Mouse (Mus musculus): ENCODE data around the gene Arfgef3. TPM values are rescaled to one million over a fixed set of nuclear protein-coding genes. Genes with fewer than 3 reads are reported as not detected.
"Not testable (repeated sequence)": the region's sequence is repeated elsewhere in the genome, so short reads cannot be mapped to it uniquely, and the experiment has no call there.

Gene Arfgef3
- total RNA-seq, 2 experiments from 2014 or later: 3.8 to 5.8 TPM

- DNase-seq: no peak
Observed at GRCm38 (mm10) chr10:18681385-18681954, 62.3 kb downstream of the Arfgef3 start.

GRCm38 (mm10) chr10:18680661-18681384, 62.9 kb downstream of the Arfgef3 start:
- no peak for DNase-seq

- DNase-seq: no peak
Observed at GRCm38 (mm10) chr10:18678836-18679235, 64.9 kb downstream of the Arfgef3 start.

- no peak for DNase-seq
Observed at GRCm38 (mm10) chr10:18664794-18665193, 79.0 kb downstream of the Arfgef3 start.

GRCm38 (mm10) chr10:18664016-18664415, 79.7 kb downstream of the Arfgef3 start:
- DNase-seq: no peak

- no peak for DNase-seq
Observed at GRCm38 (mm10) chr10:18661606-18662220, 82.0 kb downstream of the Arfgef3 start.

GRCm38 (mm10) chr10:18660998-18661397, 82.8 kb downstream of the Arfgef3 start:
- DNase-seq: no peak

GRCm38 (mm10) chr10:18657588-18657987, 86.2 kb downstream of the Arfgef3 start:
- DNase-seq: no peak

GRCm38 (mm10) chr10:18647069-18647468, 96.7 kb downstream of the Arfgef3 start:
- DNase-seq: no peak

- no peak for DNase-seq
Observed at GRCm38 (mm10) chr10:18646035-18646434, 97.7 kb downstream of the Arfgef3 start.

- DNase-seq: no peak
Observed at GRCm38 (mm10) chr10:18644346-18644745, 99.4 kb downstream of the Arfgef3 start.

GRCm38 (mm10) chr10:18643506-18643905, 100.2 kb downstream of the Arfgef3 start:
- DNase-seq: no peak

- DNase-seq: no peak
Observed at GRCm38 (mm10) chr10:18642854-18643253, 100.9 kb downstream of the Arfgef3 start.

GRCm38 (mm10) chr10:18640596-18640995, 103.2 kb downstream of the Arfgef3 start:
- no peak for DNase-seq

GRCm38 (mm10) chr10:18635450-18635849, 108.3 kb downstream of the Arfgef3 start:
- no peak for DNase-seq

GRCm38 (mm10) chr10:18634405-18634985, 109.3 kb downstream of the Arfgef3 start:
- DNase-seq: peak; percentile 32 to 53

GRCm38 (mm10) chr10:18630498-18630897, 113.3 kb downstream of the Arfgef3 start:
- no peak for DNase-seq

GRCm38 (mm10) chr10:18627530-18627929, 116.2 kb downstream of the Arfgef3 start:
- DNase-seq: no peak

- DNase-seq: no peak
Observed at GRCm38 (mm10) chr10:18612796-18613195, 131.0 kb downstream of the Arfgef3 start.

- not testable (repeated sequence) for DNase-seq
Observed at GRCm38 (mm10) chr10:18604827-18605535, 138.8 kb downstream of the Arfgef3 start.

- peak; percentile 78 to 79 for DNase-seq
Observed at GRCm38 (mm10) chr10:18602030-18602429, 141.7 kb downstream of the Arfgef3 start.

GRCm38 (mm10) chr10:18597601-18598000, 146.1 kb downstream of the Arfgef3 start:
- DNase-seq: no peak
